Mouse (Mus musculus) left cerebral cortex, postnatal 14 days (tissue): ENCODE results near the gene Zfp459. TPM values are rescaled to one million over a fixed set of nuclear protein-coding genes. Genes with fewer than 3 reads are reported as not detected.
"Not testable (repeated sequence)": the region's sequence is repeated elsewhere in the genome, so short reads cannot be mapped to it uniquely, and the experiment has no call there.

Experiments
- DNase-seq, 2 experiments: peaks; one replicate each; pipeline ENCODE4 v3.0.0; 2021 to 2022; ENCODE audit warnings: low spot score in 2 of 2, mixed read lengths in 1 of 2
- intact Hi-C: fragments of 180-260 bp; cut with DNase I; formaldehyde crosslinking; loops from one replicate; pipeline ENCODE4 v1.15.1; 2025
- long read RNA-seq, 2 experiments: library from polyadenylated mRNA; stranded (forward); transcript quantifications; one replicate each; pipeline ENCODE4 v2.0.0; 2021
- total RNA-seq, 2 experiments: library from RNA; stranded (reverse); gene quantifications; 2 replicates each; pipeline ENCODE4 v1.2.3; 2021

Zfp459 gene
- total RNA-seq = 1 to 10 TPM; 7.0 to 8.6 TPM
- long read RNA-seq, experiment 1, partial matches to known transcripts = 0 of 2 reads
- long read RNA-seq, experiment 1, other reads (novel, unspliced or antisense) = 1 of 2 reads
- long read RNA-seq, experiment 2, partial matches to known transcripts = 1 of 3 reads
- long read RNA-seq, experiment 2, other reads (novel, unspliced or antisense) = 1 of 3 reads

- intact Hi-C loops = no loop called here
- peak; percentile 25 for DNase-seq
These were observed at the start of gene Zfp459 for GRCm38 (mm10) chr13:67421207-67421857. Gene Zfp459, minus strand, starts transcription at chr13:67421418.

- DNase-seq = no peak
- intact Hi-C loops = no loop called here
These were observed 48.1 kb upstream of the Zfp459 start for GRCm38 (mm10) chr13:67469274-67469673.

- DNase-seq, intact Hi-C loops: not testable (repeated sequence)
These were observed 42.4 kb upstream of the Zfp459 start for GRCm38 (mm10) chr13:67463506-67464185.

- intact Hi-C loops = no loop called here
- no peak for DNase-seq
These were observed 30.7 kb upstream of the Zfp459 start for GRCm38 (mm10) chr13:67452021-67452309.

- peak; percentile 89 for DNase-seq
- intact Hi-C loops = loop anchor here (2.0 kb wide), 1 partner anchor 31 kb away; no protein-coding TSS in a partner anchor
These were observed 30.2 kb upstream of the Zfp459 start, which contains the start of gene Zfp874a for GRCm38 (mm10) chr13:67451172-67452020. Gene Zfp874a, minus strand, starts transcription at chr13:67451624.

GRCm38 (mm10) chr13:67437095-67437494, 15.9 kb upstream of the Zfp459 start:
- intact Hi-C loops, DNase-seq: not testable (repeated sequence)

- DNase-seq = no peak
- intact Hi-C loops = no loop called here
These were observed 6.9 kb upstream of the Zfp459 start for GRCm38 (mm10) chr13:67428116-67428515.

GRCm38 (mm10) chr13:67425699-67426098, 4.5 kb upstream of the Zfp459 start:
- DNase-seq, intact Hi-C loops: not testable (repeated sequence)

- intact Hi-C loops, DNase-seq: not testable (repeated sequence)
These were observed 1.3 kb upstream of the Zfp459 start for GRCm38 (mm10) chr13:67422532-67422931.

- intact Hi-C loops = no loop called here
- peak in 1 of 2 experiments; percentile 7 for DNase-seq
These were observed 536 bp downstream of the Zfp459 start for GRCm38 (mm10) chr13:67420558-67421206.

- intact Hi-C loops = no loop called here
- DNase-seq = no peak
These were observed 4.4 kb downstream of the Zfp459 start for GRCm38 (mm10) chr13:67416811-67417210.

- no peak for DNase-seq
- intact Hi-C loops = no loop called here
These were observed 5.5 kb downstream of the Zfp459 start for GRCm38 (mm10) chr13:67415759-67416158.

- intact Hi-C loops = not testable (repeated sequence)
- peak in 1 of 2 experiments; percentile 23 for DNase-seq
These were observed 7.6 kb downstream of the Zfp459 start for GRCm38 (mm10) chr13:67413634-67414033.

GRCm38 (mm10) chr13:67399183-67399903, 21.9 kb downstream of the Zfp459 start, which contains the start of gene Zfp429:
Gene Zfp429, minus strand, starts transcription at chr13:67399819.
- peak; percentile 41 to 72 for DNase-seq
- intact Hi-C loops = not testable (repeated sequence)

GRCm38 (mm10) chr13:67376255-67376654, 45.0 kb downstream of the Zfp459 start:
- intact Hi-C loops, DNase-seq: not testable (repeated sequence)

- intact Hi-C loops = loop anchor here (2.0 kb wide), 1 partner anchor 200 kb away; no protein-coding TSS in a partner anchor
- DNase-seq = peak; percentile 22 to 63
These were observed 45.9 kb downstream of the Zfp459 start, which contains the start of the genes Gm28041 and Zfp456 for GRCm38 (mm10) chr13:67375050-67375911. Gene Gm28041, minus strand, starts transcription at chr13:67375733. Gene Zfp456, minus strand, starts transcription at chr13:67375810.

- DNase-seq = peak; percentile 88 to 90
- intact Hi-C loops = no loop called here
These were observed 61.0 kb downstream of the Zfp459 start, which contains the start of the genes Gm28044 and Zfp953 for GRCm38 (mm10) chr13:67360131-67360744. Gene Gm28044, minus strand, starts transcription at chr13:67360536. Gene Zfp953, minus strand, starts transcription at chr13:67360605.
